Mouse (Mus musculus) right cerebral cortex, adult 2 months (tissue): ENCODE measurements around the gene Ccl4.

Experiments
- DNase-seq, 2 experiments: peaks; one replicate each; pipeline ENCODE4 v3.0.0; 2021 to 2022; ENCODE audit warnings: low spot score in 2 of 2

The Ccl4 gene

GRCm38 (mm10) chr11:83671743-83672142 lies 9.4 kb downstream of the Ccl4 start:
- DNase-seq: no peak

- DNase-seq: no peak
Measured at GRCm38 (mm10) chr11:83675665-83676064, 13.3 kb downstream of the Ccl4 start.

DNA sequence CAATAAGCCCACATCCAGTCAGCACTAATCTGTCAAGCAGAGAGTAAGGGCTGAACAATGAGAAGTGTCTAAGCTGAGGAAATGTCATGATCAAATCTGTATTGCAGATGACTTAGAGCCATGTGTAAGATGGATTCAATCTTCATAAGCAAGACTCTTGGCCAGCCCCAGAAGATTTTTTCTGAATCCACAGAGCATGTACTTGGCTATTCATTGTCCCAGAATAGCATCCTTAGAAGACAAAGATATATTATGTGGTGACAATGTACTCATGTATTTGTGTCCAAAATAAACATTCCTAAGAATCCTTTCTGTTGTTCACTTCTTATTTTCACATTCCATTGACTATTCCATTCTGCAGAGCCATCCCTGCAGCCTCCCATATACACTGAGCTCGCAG lies 27.5 kb downstream of the Ccl4 start:
- DNase-seq: no peak

- DNase-seq: no peak
Measured at GRCm38 (mm10) chr11:83692008-83692407, 29.6 kb downstream of the Ccl4 start.

GRCm38 (mm10) chr11:83703705-83704104 lies 41.3 kb downstream of the Ccl4 start, which contains the start of gene Wfdc17:
Wfdc17 (plus strand) TSS chr11:83703991.
- no peak for DNase-seq

DNA sequence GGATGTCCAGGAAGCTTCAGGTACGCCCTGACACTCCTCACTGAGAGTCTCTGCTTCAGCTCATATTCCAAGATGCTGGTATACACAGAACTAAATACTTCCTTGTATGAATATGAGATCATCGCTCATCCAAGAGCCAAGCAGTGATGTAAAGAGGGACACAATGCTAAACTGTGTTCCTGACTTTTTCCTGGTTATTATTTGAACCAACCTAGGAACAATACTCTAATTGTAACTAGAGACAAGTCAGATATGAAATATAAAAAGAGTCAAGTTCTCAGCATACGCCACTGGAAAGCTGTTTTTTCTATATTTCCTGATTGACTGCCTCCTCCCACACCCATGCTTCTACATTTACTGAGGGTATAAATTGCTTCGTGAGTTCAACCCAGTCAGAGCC lies 46.3 kb downstream of the Ccl4 start, which contains the start of gene Wfdc18:
TSS of gene Wfdc18 (plus strand) at position 301 of the 400 bp plus-strand sequence.
- no peak for DNase-seq

GRCm38 (mm10) chr11:83709683-83710082 lies 47.3 kb downstream of the Ccl4 start:
- DNase-seq: peak; percentile 27 to 37

- DNase-seq: no peak
Measured at GRCm38 (mm10) chr11:83712671-83713070, 50.3 kb downstream of the Ccl4 start.

DNA sequence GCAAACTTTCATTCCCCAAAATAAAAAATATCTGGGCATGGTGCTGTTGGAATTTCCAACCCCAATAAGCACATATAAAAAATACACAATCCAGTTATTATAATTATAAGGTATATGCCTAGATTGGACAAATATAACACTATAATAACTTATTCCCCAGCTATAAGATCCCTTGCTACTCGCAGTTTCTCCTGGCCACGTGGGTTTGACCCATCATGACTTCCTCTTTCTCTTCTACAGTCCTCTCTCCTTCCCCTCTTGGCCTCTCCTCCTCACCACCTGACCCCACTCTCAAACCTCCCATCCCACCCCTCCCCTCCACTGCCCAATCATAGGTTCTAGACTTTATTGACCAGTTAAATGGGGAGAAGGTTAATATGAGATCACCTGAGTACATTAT lies 51.5 kb downstream of the Ccl4 start:
- no peak for DNase-seq
